ENCODE assay signal across 19 mouse cellular contexts in genomic region chr3:122018421-122018820, GRCm38 (mm10). TPM values are rescaled to one million over a fixed set of nuclear protein-coding genes. Genes with fewer than 3 reads are reported as not detected.
A peak's percentile ranks its signal among the peaks of the same experiment; 100 is the strongest.
DNase-seq lines count a peak whose midpoint lies in the region; ATAC-seq lines count a peak whose summit lies in the region.
"Had no signal": no experiment of that assay in that cellular context is flagged by ENCODE, and none has a peak within 500 bp of the region (broad histone marks: within the 10 kb centered on the region; RNA-seq: fewer than 3 reads in every experiment).

No protein-coding gene starts in this region.

- WGBS in limb, embryonic 15.5 days = 93% methylated on average over 7 of the region's 7 CpGs
- WGBS in limb, embryonic 10.5 days = 94% methylated on average over 7 of the region's 7 CpGs

- no peak overlapping the region for H3K9ac ChIP-seq in limb, embryonic 15.5 days
- H3K9ac ChIP-seq: embryonic facial prominence, embryonic 12.5 days; forebrain, embryonic 13.5 days; forebrain, embryonic 15.5 days; forebrain, postnatal 0 days had no signal

- peaks cover 18% of the 10 kb centered on the region for H3K36me3 ChIP-seq in limb, embryonic 15.5 days
- peaks cover 15% of the 10 kb centered on the region for H3K36me3 ChIP-seq in limb, embryonic 10.5 days
- H3K36me3 ChIP-seq: forebrain, embryonic 15.5 days had no signal

- 0 out of 2 replicates have a peak overlapping the region, but pooled peaks have one; percentile 13 for H3K27ac ChIP-seq in limb, embryonic 15.5 days
- no peak overlapping the region for H3K27ac ChIP-seq in limb, embryonic 10.5 days
- H3K27ac ChIP-seq: embryonic facial prominence, embryonic 10.5 days; embryonic facial prominence, embryonic 12.5 days; forebrain, embryonic 13.5 days; forebrain, embryonic 15.5 days had no signal

- no peak overlapping the region for H3K4me2 ChIP-seq in limb, embryonic 15.5 days
- H3K4me2 ChIP-seq: embryonic facial prominence, embryonic 12.5 days; forebrain, embryonic 13.5 days; forebrain, embryonic 15.5 days had no signal

- DNase-seq in limb, embryonic 10.5 days (ENCODE audit: low spot score) = no peak
- peak; percentile 63 for DNase-seq in R1 (ENCODE audit: low read depth, low spot score)
- DNase-seq in testis, postnatal 10 days (ENCODE audit: low spot score) = no peak
- DNase-seq: adrenal gland, adult 2 months; adrenal gland, postnatal 10 days; adrenal gland, postnatal 25 days; cerebellum, adult 11-12 months; cerebellum, adult 2 months; cerebellum, adult 9-10 months; cerebellum, postnatal 10 days; cerebellum, postnatal 25 days; forebrain, postnatal 0 days had no signal

- H3K27me3 ChIP-seq in limb, embryonic 15.5 days = no peaks in the 10 kb centered on the region
- no peaks in the 10 kb centered on the region for H3K27me3 ChIP-seq in limb, embryonic 10.5 days (ENCODE audit: low read depth, poor library complexity, severe bottlenecking)
- H3K27me3 ChIP-seq: CH12.LX; embryonic facial prominence, embryonic 12.5 days; forebrain, embryonic 13.5 days; forebrain, embryonic 15.5 days had no signal

- H3K4me3 ChIP-seq in limb, embryonic 15.5 days = no peak overlapping the region
- no peak overlapping the region for H3K4me3 ChIP-seq in limb, embryonic 10.5 days
- H3K4me3 ChIP-seq: embryonic facial prominence, embryonic 10.5 days; embryonic facial prominence, embryonic 12.5 days; forebrain, embryonic 13.5 days; forebrain, embryonic 15.5 days had no signal

- no peaks in the 10 kb centered on the region for H3K9me3 ChIP-seq in limb, embryonic 15.5 days
- H3K9me3 ChIP-seq in limb, embryonic 10.5 days (replicated peaks) = no peaks in the 10 kb centered on the region
- H3K9me3 ChIP-seq: embryonic facial prominence, embryonic 10.5 days; embryonic facial prominence, embryonic 12.5 days; forebrain, embryonic 13.5 days; forebrain, embryonic 15.5 days had no signal

- ATAC-seq in limb, embryonic 15.5 days (ENCODE audit: insufficient number of reproducible peaks, low FRiP score, low TSS enrichment, low read depth) = no peak
- ATAC-seq in CD4-positive, CD25-positive, alpha-beta regulatory T cell, adult 4 months = no peak
- ATAC-seq: forebrain, embryonic 13.5 days; forebrain, embryonic 15.5 days; forebrain, postnatal 0 days had no signal

- H3K4me1 ChIP-seq in limb, embryonic 15.5 days = no peaks in the 10 kb centered on the region
- no peaks in the 10 kb centered on the region for H3K4me1 ChIP-seq in limb, embryonic 10.5 days
- H3K4me1 ChIP-seq: embryonic facial prominence, embryonic 10.5 days; embryonic facial prominence, embryonic 12.5 days; forebrain, embryonic 13.5 days; forebrain, embryonic 15.5 days had no signal

RNA-seq across cellular contexts. Expression of gene Abca4, which starts 25.8 kb away (rescaled TPM):
- 1.0 and 1.2 TPM in 2 replicates for polyA plus RNA-seq in limb, embryonic 15.5 days (2015; fragmentation: Nextera tagmentation; extraction: Ambion mirVana)
- 1.7 and 2.3 TPM in 2 replicates for polyA plus RNA-seq in limb, embryonic 10.5 days (2016; fragmentation: Nextera tagmentation; extraction: Ambion mirVana)
- polyA plus RNA-seq in CD4-positive, CD25-positive, alpha-beta regulatory T cell, adult 4 months (2017; shearing (Covaris generic)) = not detected
